Mouse (Mus musculus) E14TG2a.4 (cell line): ENCODE measurements around the gene Csrnp3.

Experiments used
- CTCF ChIP-seq: conservative IDR thresholded peaks from 2 replicates; pipeline ENCODE4 v1.5.1; 2014; ENCODE audit warnings: low read length
- NANOG ChIP-seq: IDR thresholded peaks from 2 replicates; pipeline ENCODE4 v1.6.1; 2014; ENCODE audit warnings: borderline replicate concordance, low read length, mixed read lengths

DNA sequence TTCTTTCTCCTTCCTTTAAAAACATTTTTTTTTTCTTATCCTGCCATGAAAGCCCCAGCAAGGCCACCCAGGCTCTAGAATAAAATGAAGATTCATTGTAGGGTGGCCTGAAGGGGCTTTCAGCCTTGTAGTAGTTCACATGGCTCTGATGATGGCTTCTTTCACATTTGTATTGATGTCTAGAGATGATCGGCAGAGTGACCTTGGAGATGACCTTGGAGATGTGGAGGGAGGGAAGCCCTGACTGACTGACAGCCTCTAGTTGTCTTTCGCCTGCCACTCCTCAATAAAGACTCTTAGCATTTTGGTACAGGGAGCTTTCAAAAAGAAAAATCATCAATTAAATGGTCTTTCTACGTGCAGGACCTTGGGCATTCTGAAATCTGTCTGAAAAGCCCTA lies 63.0 kb downstream of the Csrnp3 start:
- TF ChIP-seq CTCF (no peak), NANOG (peak; percentile 25; the same call in 1 of the 2 replicates)
